Mouse (Mus musculus) layer of hippocampus, postnatal 36 days (tissue): ENCODE measurements at regions not wholly inside any gene's neighbourhood (a gene's known extent, or its start where the extent isn't known, plus 50 kb on each side); places are given as distances from the start of the nearest gene placed in this dataset.

Source experiments
- DNase-seq, 2 experiments: peaks; one replicate each; pipeline ENCODE4 v3.0.0; 2022

- DNase-seq: no peak
Measured at GRCm38 (mm10) chr14:78438064-78438677, 98.4 kb downstream of the Akap11 start.

GRCm38 (mm10) chr14:78436586-78436985 is 100.0 kb downstream of the Akap11 start:
- no peak for DNase-seq

DNA sequence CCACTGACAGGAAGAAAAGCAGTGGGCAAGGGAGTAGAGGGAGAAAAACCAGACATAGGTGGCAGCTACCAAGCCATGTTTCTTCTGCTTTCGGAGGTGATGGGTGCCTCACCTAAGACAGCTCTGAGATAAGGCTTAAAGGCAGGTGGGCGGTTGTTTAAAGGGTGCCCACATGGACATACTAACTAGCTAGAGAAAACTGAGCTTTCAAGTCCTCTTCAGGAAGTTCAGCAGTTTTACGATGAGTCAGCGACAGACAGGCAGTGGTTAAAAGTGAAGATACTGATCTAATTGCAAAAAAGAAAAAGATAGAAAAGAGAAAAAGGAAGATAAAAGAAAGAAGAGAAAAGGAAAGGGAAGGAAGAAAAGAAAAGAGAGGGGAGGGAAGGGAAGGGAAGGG is 100.6 kb downstream of the Akap11 start:
- no peak for DNase-seq

DNA sequence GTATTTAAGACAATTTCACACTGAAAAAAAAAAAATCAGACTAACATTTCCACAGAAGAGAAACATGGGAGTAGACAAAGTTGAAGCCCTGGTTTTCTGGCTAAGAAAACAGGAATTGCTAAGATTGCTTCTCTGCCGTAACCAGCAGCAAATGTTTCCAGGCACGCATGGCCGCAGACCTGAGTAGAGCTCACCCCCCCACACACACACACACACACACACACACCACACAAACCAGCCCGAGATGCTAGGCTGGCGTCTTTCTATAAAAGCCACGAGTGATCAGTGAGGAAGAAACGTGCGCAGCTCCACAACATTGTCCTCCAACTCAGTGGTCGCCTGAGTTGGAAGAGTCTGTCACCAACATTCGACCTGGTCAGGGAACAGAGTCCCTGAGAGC is 101.0 kb downstream of the Akap11 start:
- no peak for DNase-seq

- DNase-seq: no peak
Measured at GRCm38 (mm10) chr14:78434753-78435152, 101.9 kb downstream of the Akap11 start.

- DNase-seq: no peak
Measured at GRCm38 (mm10) chr14:78434126-78434525, 102.5 kb downstream of the Akap11 start.

- no peak for DNase-seq
Measured at GRCm38 (mm10) chr14:78432471-78432870, 104.1 kb downstream of the Akap11 start.

- no peak for DNase-seq
Measured at GRCm38 (mm10) chr14:78431931-78432330, 104.7 kb downstream of the Akap11 start.

GRCm38 (mm10) chr14:78431406-78431805 is 105.2 kb downstream of the Akap11 start:
- DNase-seq: peak; percentile 17 to 21

DNA sequence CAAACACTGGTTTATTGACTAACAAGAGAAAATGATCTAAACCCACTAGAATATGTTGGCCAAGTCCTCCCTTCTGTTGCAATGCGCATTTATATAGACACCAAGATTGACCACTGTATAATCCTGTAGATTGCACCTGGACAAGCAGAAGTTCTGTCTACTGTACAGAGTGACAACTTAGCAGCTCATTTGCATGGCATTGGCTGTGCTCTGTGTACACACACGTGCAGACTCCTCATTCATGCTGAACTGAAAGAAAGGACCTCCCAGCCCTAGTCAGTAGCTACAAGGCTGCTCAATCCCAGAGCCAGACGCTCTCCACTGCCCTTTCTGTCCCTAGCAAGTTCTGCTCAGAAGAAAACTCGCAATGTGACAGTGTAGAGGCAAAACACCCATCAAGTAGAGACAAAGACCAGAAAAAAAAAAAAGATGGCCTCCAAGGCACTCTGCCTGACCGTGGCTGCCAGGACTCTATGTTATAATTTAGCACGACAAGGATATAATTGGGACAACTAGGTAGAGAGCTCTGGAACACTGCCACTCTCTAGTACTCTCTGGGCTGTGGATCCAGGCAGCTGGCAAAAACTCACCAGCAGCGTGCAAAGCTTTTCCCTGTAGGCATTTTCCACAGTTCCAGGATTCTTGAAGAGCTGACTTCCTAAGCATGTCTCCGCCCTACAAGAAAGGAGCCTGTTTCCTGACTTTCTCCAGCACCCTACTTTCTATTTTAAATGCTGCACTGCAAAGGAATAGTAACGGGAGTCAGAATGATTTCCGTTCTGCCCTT is 108.2 kb downstream of the Akap11 start:
- DNase-seq: no peak

DNA sequence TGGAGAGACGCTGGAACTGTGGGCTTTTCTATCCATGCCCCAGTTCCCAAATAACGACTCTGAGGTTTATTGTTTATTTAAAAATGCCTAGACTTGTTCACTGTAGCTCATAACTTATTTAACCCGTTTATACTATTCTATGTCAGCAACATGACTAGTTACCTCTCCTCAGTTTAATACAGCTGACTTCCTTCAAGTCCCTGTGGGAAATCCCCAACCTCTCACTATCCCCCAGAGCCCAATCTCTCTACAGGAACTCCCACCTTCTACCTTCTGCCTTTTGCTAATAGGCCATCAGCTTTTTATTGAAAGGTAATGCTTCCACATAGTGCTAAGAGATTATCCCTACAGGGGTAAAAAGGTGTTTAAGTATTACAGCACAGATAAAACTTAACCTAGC is 109.5 kb downstream of the Akap11 start:
- DNase-seq: no peak

DNA sequence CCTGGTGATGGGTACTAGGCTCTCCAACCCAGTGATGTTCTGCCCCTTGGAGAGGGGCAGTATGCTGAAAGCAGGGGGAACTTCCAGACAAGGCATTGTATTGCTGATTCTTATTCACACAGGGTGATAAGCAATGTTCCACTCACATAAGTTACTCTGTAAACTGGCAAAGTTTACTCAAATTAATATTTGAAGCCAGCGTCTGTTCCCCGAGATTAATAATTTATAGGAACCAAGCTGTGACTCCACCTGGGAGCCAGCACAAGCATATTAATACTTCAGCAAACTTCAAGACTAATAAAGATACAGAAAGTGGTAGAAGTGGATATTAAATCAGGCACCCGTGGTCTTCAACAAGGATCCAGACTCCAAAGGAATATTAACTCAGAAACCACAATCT is 114.0 kb downstream of the Akap11 start:
- no peak for DNase-seq

- DNase-seq: no peak
Measured at GRCm38 (mm10) chr14:78420966-78421365, 113.1 kb upstream of the Tnfsf11 start.

- no peak for DNase-seq
Measured at GRCm38 (mm10) chr14:78420176-78420575, 112.3 kb upstream of the Tnfsf11 start.

DNA sequence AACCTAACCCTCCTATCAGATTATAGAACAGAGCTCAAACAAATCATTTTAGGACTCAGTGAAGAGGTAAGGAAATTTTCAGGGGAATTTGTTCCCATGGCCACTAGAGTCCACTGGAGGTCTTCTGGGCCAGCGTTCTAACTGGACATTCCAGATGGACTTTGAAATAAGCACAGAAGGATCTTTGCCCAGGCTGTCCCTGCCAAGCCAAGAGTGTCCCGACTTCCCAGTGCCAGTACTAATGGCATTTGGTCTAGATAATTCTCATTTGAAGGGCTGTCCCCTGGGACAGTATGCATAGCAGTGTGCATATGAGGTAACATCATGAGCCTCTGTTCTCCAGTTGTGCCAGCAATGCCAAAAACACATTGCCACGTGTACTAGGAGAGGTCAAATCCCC is 97.7 kb upstream of the Tnfsf11 start:
- no peak for DNase-seq

- DNase-seq: no peak
Measured at GRCm38 (mm10) chr14:78397914-78398313, 90.1 kb upstream of the Tnfsf11 start.

DNA sequence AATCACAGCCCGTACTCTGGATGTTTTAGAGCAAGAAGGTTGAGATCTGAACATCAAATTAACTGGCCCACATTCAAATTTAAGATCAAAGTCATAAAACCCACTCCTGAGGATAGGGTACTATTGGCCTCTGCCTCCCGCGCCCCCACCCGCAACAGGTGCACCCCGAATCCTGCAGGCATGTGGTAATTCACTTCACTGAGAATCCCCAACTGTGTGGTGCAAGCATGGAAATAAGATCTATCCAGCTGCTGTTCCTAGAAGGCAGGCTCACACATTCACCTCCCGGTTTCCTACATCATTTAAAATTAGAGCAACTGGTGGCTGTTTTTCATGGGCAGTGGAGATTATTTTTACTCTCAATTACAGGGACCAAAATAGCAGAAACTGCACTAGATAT is 87.8 kb upstream of the Tnfsf11 start:
- no peak for DNase-seq

DNA sequence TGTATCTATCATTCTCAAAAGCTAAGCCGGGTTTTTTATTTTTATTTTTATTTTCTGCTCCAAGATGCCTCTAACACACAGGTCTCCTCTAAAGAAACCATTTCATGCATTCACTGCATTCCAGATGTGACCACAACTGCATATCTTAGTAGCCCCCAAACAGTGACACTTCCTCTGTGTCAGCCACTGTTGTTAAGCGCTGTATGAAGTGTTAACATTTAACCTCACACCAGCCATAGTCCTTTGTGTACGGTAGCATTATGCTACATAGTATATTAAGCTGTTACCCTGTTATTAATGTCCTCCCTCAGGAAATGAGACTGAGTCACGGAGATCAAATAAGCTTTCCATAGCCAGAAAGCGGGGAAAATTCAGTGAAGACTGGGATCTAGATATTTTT is 79.2 kb upstream of the Tnfsf11 start:
- no peak for DNase-seq

DNA sequence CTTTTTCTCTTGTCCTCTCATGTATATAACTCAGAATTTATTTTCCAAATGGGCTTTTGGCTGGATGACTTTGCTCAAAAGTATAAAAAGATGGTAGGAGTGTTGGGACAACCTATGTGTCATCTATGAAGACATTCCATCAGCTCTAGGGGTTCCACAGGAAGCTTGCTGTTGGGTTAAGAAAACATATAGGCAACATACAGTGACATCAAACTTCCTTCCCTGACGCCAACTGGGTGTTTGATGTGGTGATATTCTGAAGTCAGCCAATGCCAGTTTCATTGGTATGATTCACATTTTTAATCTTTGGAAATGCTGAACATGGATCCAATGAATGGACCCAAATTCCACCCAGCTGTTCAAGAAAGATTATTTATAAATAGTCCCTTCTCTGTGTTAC is 76.5 kb upstream of the Tnfsf11 start:
- no peak for DNase-seq

DNA sequence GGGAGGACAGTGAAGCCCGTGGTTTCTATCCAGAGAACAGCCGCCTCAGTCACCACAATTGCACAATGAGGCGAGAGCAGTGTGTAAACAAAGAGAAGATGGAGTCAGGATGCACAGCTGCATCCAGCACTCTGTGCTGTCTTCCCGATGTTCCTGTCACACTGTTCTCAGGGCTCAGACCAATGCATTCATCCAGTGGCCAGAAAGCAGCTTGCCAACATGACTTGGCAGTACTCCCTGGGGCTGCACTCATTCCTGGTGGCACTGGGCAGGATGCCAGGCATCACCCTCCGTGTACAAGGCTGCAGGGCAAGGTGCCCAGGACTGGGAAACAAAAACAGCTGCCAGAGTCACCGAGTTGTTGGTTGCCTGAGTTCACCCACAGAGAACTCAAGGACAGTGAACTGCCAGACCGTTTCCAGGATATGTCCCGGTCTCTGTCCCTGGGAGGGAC is 75.4 kb upstream of the Tnfsf11 start:
- DNase-seq: peak; percentile 87 to 91

DNA sequence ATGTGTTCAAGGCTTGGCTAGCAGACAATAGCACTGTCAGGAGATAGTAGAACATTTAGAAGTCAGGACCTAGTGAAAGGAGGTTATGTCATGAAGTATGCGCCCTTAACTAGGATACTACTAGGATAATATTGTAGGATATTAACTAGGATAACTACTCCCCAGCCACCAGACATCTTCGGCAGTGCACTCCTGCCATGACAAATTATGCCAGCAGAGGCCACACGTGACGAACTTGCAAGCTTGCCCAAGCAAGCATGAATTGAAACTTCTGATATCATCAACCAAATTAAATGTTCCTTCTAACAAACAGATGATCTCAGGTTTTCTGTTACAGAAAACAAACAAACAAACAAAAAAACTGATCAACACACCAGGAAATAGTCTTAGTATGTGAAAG is 72.2 kb upstream of the Tnfsf11 start:
- DNase-seq: no peak

- DNase-seq: no peak
Measured at GRCm38 (mm10) chr14:78376591-78376990, 68.7 kb upstream of the Tnfsf11 start.

- DNase-seq: no peak
Measured at GRCm38 (mm10) chr14:78375746-78376495, 68.1 kb upstream of the Tnfsf11 start.

DNA sequence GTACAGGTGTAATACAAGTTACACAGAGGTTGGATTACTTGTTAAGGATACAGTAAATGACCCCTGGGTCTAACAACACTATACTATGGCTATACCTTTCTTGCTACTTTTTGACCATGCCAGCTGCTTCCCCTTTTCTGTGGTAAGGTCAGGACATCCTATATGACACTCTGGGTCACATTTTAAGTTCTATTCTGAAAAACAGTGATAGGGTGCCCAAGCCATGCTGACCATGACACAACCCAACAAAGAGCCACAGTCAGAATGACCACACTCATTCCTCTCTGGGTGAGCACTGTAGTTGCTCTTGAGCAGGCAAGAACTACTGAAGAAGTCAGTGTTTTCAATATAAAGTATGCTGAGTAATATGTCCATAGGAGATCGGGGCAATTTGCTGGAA is 64.3 kb upstream of the Tnfsf11 start:
- no peak for DNase-seq
